Mouse (Mus musculus) adrenal gland, adult 18-20 months (tissue): ENCODE data around the gene Pde4d. TPM values are rescaled to one million over a fixed set of nuclear protein-coding genes. Genes with fewer than 3 reads are reported as not detected.

Experiments
- DNase-seq, 2 experiments: peaks; one replicate each; pipeline ENCODE4 v3.0.0; 2021 to 2022; ENCODE audit warnings: low spot score in 2 of 2
- total RNA-seq, 2 experiments: library from RNA; stranded (reverse); gene quantifications; 1 replicate in 1 of 2; 2 replicates in 1 of 2; pipeline ENCODE4 v1.2.3; 2021

Gene Pde4d
- total RNA-seq, 2 experiments from 2014 or later: 48.5 to 81.6 TPM

- DNase-seq: no peak
Observed at GRCm38 (mm10) chr13:108487066-108487465, 37.3 kb downstream of the Pde4d start.

- no peak for DNase-seq
Observed at GRCm38 (mm10) chr13:108489825-108490224, 40.1 kb downstream of the Pde4d start.

- DNase-seq: no peak
Observed at GRCm38 (mm10) chr13:108490872-108491271, 41.1 kb downstream of the Pde4d start.

- DNase-seq: no peak
Observed at GRCm38 (mm10) chr13:108492886-108493285, 43.1 kb downstream of the Pde4d start.

GRCm38 (mm10) chr13:108494365-108494764 is 44.6 kb downstream of the Pde4d start:
- no peak for DNase-seq

- DNase-seq: no peak
Observed at GRCm38 (mm10) chr13:108497768-108498167, 48.0 kb downstream of the Pde4d start.

GRCm38 (mm10) chr13:108498247-108498743 is 48.5 kb downstream of the Pde4d start:
- DNase-seq: no peak

- no peak for DNase-seq
Observed at GRCm38 (mm10) chr13:108498773-108499313, 49.1 kb downstream of the Pde4d start.

- DNase-seq: no peak
Observed at GRCm38 (mm10) chr13:108501386-108501785, 51.6 kb downstream of the Pde4d start.

- DNase-seq: no peak
Observed at GRCm38 (mm10) chr13:108524548-108524947, 74.8 kb downstream of the Pde4d start.

- DNase-seq: no peak
Observed at GRCm38 (mm10) chr13:108524969-108525368, 75.2 kb downstream of the Pde4d start.

- no peak for DNase-seq
Observed at GRCm38 (mm10) chr13:108526258-108527007, 76.7 kb downstream of the Pde4d start.

- no peak for DNase-seq
Observed at GRCm38 (mm10) chr13:108527090-108527770, 77.5 kb downstream of the Pde4d start.

GRCm38 (mm10) chr13:108528343-108528742 is 78.6 kb downstream of the Pde4d start:
- no peak for DNase-seq

- no peak for DNase-seq
Observed at GRCm38 (mm10) chr13:108532875-108533274, 83.1 kb downstream of the Pde4d start.

- DNase-seq: no peak
Observed at GRCm38 (mm10) chr13:108536436-108536835, 86.7 kb downstream of the Pde4d start.

- DNase-seq: no peak
Observed at GRCm38 (mm10) chr13:108536951-108537350, 87.2 kb downstream of the Pde4d start.

- DNase-seq: no peak
Observed at GRCm38 (mm10) chr13:108538760-108539369, 89.1 kb downstream of the Pde4d start.

GRCm38 (mm10) chr13:108541488-108541887 is 91.7 kb downstream of the Pde4d start:
- no peak for DNase-seq

GRCm38 (mm10) chr13:108542342-108542761 is 92.6 kb downstream of the Pde4d start:
- DNase-seq: no peak

- DNase-seq: no peak
Observed at GRCm38 (mm10) chr13:108552288-108552687, 102.5 kb downstream of the Pde4d start.

GRCm38 (mm10) chr13:108552995-108553394 is 103.2 kb downstream of the Pde4d start:
- DNase-seq: no peak
